In genomic region chr4:108866806-108867205, GRCm38 (mm10) we compare ENCODE assay signal across 1 mouse cellular context.
TF ChIP-seq lines count a peak whose summit lies in the region.

No protein-coding gene starts in this region.

TF ChIP-seq in MEL, 35 proteins besides CTCF, POLR2A, EP300 and RAD21:
- TF ChIP-seq SIN3A (IDR thresholded peaks at IDR 0.05; ENCODE audit: low read length) (peak; percentile 56; the same call in 1 of the 2 replicates), TCF12 (IDR thresholded peaks at IDR 0.05; ENCODE audit: low read depth, low read length) (peak; percentile 40; the same call in 1 of the 2 replicates), GABPA (IDR thresholded peaks at IDR 0.05; ENCODE audit: low read depth, low read length) (no peak), SMC3 (IDR thresholded peaks at IDR 0.05; ENCODE audit: low read depth, low read length) (0 out of 2 replicates have a peak, but pooled peaks have one; percentile 10), ETS1 (IDR thresholded peaks at IDR 0.05; ENCODE audit: low read depth, low read length) (0 out of 2 replicates have a peak, but pooled peaks have one; percentile 45), TAL1 (IDR thresholded peaks at IDR 0.05; ENCODE audit: low read length) (no peak), GATA1 (IDR thresholded peaks at IDR 0.05; ENCODE audit: low read depth, low read length) (peak; percentile 40; the same call in 1 of the 2 replicates)
